Mouse (Mus musculus): ENCODE results near the gene Olfr1450.
"Not testable (repeated sequence)": the region's sequence is repeated elsewhere in the genome, so short reads cannot be mapped to it uniquely, and the experiment has no call there.

Gene Olfr1450

GRCm38 (mm10) chr19:12949958-12950357 lies at the start of gene Olfr1450:
TSS of gene Olfr1450 (plus strand) at chr19:12950258.
- DNase-seq, result no peak

- no peak for DNase-seq
Measured at GRCm38 (mm10) chr19:12903643-12904042, 46.4 kb upstream of the Olfr1450 start, which contains the start of gene Olfr1447. TSS of gene Olfr1447 (minus strand) at chr19:12903743.

GRCm38 (mm10) chr19:12924319-12924718 lies 25.7 kb upstream of the Olfr1450 start, which contains the start of gene Olfr1448:
TSS of gene Olfr1448 (minus strand) at chr19:12924419.
- DNase-seq, result no peak

GRCm38 (mm10) chr19:12930540-12930939 lies 19.5 kb upstream of the Olfr1450 start, which contains the start of gene Olfr1449:
TSS of gene Olfr1449 (plus strand) at chr19:12930840.
- no peak for DNase-seq

GRCm38 (mm10) chr19:12970082-12970481 lies 20.0 kb downstream of the Olfr1450 start:
- DNase-seq, result not testable (repeated sequence)

- not testable (repeated sequence) for DNase-seq
Measured at GRCm38 (mm10) chr19:12992316-12992715, 42.3 kb downstream of the Olfr1450 start.

GRCm38 (mm10) chr19:12994714-12995113 lies 44.7 kb downstream of the Olfr1450 start, which contains the start of gene Olfr1451:
TSS of gene Olfr1451 (plus strand) at chr19:12995014.
- DNase-seq, result no peak

All from cerebellum, adult 11 months (tissue).